Mouse (Mus musculus): Measurements from ENCODE around the gene Amer2.

Gene Amer2

GRCm38 (mm10) chr14:60386591-60387501 lies 13.8 kb downstream of the Amer2 start:
- in situ Hi-C loops (cut with MboI, MseI) = no loop called here

GRCm38 (mm10) chr14:60388332-60388731 lies 15.3 kb downstream of the Amer2 start:
- in situ Hi-C loops (cut with MboI, MseI) = no loop called here

DNA sequence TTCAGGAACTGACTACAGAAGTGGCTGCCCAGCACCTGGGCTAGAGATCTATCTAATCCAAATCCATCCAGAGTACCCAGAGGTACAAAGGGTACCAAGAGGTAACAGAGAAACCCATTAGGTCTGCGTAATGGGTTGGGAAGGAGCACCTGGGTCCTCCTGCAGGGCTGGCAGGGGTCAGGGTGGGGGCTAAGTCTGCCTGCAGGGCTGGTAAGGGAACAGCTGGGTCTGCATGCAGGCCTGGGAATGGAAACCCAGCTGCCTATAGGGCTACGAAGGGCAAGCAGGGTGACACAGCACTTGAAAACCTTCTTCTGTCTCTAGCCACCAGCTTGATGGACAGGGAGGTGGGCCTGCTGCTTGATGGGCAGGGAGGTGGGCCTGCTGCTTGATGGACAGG lies 19.1 kb downstream of the Amer2 start:
- in situ Hi-C loops (cut with MboI, MseI) = no loop called here

DNA sequence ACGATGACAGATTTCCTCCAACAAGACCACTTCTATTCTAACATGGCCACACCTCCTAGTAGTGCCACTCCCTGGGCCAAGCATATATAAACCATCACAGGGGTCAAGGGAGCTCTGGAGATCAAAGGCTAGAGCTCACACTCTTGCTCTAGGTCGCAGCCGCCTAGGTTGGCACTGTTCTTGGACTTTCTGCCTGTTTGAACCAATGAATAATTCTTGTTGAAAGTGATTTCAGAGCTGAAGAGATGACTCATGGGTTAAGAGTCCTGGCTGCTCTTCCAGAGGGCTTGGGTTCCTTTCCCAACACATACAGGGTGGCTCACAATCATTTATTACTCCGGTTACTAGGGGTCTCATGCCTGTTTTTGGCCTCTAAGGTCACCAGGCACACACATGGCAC lies 24.3 kb downstream of the Amer2 start:
- in situ Hi-C loops (cut with MboI, MseI) = no loop called here

DNA sequence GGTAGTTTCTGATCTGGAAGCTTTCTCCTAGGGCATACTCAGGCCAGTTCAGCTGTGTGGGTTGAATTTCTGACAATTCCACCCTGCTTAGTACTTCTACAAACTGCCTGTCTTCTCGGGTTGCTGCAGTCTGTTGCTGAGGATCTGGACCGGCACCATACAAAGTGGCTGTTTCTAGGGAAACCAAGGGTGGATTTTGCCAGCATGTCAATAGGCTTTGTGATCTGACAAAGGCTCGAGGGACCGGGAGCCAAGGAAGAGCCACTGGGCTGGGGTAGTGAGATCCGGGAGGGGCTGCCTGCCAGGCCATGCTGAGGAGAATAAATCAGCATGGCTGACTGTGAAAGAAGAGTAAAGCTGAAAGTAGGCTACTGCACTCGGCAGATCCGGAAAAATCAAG lies 25.8 kb downstream of the Amer2 start:
- in situ Hi-C loops (cut with MboI, MseI) = no loop called here

GRCm38 (mm10) chr14:60403228-60403627 lies 30.2 kb downstream of the Amer2 start:
- in situ Hi-C loops (cut with MboI, MseI) = no loop called here

DNA sequence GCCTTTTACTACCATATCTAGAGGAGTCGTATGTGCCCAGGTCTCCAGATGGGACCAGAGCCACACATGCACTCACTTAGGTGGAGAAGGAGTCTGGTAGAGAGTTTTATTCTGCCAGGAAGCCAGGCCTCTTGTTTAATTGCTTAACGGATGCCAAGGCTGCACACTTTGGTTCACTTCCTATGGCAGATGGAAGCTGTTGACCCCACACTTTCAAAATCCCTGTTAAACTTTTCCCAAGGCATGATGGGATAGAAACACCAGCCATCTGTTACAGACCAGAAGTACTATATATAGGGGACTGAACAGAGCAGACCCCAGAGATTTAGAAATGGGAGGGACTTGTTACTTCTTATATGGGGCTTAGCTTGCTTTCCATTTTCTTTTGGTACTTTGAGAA lies 32.8 kb downstream of the Amer2 start:
- in situ Hi-C loops (cut with MboI, MseI) = no loop called here

DNA sequence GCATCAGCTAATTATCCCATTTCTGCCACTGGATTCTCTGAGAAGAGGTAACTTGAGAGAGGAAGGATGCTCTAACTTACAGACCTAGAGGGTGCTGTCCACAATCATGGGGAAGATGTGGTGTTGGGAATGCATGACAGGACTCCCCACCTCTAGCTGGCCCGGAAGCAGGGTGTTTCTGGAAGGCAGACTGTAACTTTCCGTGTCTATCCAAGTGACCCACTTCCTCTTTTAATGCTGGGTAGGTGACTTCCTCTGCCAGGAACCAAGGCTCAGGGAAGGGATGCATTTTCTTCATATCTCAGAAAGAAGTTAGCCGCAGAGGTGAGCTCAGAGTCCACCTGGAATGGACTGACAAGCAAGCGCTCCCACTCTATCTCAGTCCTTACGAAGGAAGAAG lies 33.5 kb downstream of the Amer2 start:
- in situ Hi-C loops (cut with MboI, MseI) = no loop called here

GRCm38 (mm10) chr14:60407319-60407718 lies 34.3 kb downstream of the Amer2 start:
- in situ Hi-C loops (cut with MboI, MseI) = no loop called here

- in situ Hi-C loops (cut with MboI, MseI) = no loop called here
Measured at GRCm38 (mm10) chr14:60409702-60410491, 36.8 kb downstream of the Amer2 start.

- in situ Hi-C loops (cut with MboI, MseI) = no loop called here
Measured at GRCm38 (mm10) chr14:60411229-60411628, 38.2 kb downstream of the Amer2 start.

GRCm38 (mm10) chr14:60414691-60415090 lies 41.6 kb downstream of the Amer2 start:
- in situ Hi-C loops (cut with MboI, MseI) = no loop called here

GRCm38 (mm10) chr14:60417924-60418323 lies 44.9 kb downstream of the Amer2 start:
- in situ Hi-C loops (cut with MboI, MseI) = no loop called here

- in situ Hi-C loops (cut with MboI, MseI) = no loop called here
Measured at GRCm38 (mm10) chr14:60422920-60423319, 49.9 kb downstream of the Amer2 start.

- in situ Hi-C loops (cut with MboI, MseI) = no loop called here
Measured at GRCm38 (mm10) chr14:60424174-60424573, 51.1 kb downstream of the Amer2 start.

DNA sequence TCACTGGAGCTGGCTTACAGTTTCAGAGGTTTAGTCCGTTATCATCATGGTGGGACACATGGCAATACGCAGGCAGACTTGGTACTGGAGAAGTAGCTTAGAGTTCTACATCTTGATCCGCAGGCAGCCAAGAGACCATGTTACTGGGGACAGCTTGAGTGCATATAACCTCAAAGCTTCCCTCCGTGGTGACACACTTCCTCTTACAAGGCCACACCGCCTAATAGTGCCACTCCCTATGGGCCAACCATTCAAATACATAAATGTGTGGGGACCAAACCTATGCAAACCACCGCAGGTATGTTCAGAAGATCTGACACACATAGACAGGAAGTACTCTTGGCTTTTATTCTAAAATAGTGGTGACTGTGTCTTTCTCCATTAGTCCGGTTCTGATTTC lies 52.5 kb downstream of the Amer2 start:
- in situ Hi-C loops (cut with MboI, MseI) = no loop called here

- in situ Hi-C loops (cut with MboI, MseI) = no loop called here
Measured at GRCm38 (mm10) chr14:60427896-60428295, 54.8 kb downstream of the Amer2 start.

GRCm38 (mm10) chr14:60429513-60429912 lies 56.5 kb downstream of the Amer2 start:
- in situ Hi-C loops (cut with MboI, MseI) = no loop called here

DNA sequence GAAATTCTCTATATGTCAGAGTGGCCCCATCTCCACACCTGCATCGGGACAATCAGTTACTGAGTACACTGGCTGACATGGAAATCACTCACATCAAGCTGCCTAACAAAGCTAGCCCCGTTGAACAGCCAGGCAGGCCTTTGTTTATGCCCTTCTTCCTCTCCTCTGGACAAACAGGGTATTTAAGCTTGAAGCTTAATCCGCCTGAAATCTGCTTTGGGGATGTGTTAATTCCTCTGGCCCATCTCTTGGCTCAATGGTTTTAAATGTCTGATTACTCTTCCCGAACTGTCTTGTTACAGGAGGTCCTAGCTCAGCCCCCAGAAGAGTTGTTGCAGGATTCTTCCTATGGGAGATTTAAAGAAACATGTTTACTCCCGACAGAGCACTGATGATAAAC lies 58.5 kb downstream of the Amer2 start:
- in situ Hi-C loops (cut with MboI, MseI) = no loop called here

- in situ Hi-C loops (cut with MboI, MseI) = no loop called here
Measured at GRCm38 (mm10) chr14:60432136-60432535, 59.1 kb downstream of the Amer2 start.

GRCm38 (mm10) chr14:60435515-60435914 lies 62.5 kb downstream of the Amer2 start:
- in situ Hi-C loops (cut with MboI, MseI) = no loop called here

DNA sequence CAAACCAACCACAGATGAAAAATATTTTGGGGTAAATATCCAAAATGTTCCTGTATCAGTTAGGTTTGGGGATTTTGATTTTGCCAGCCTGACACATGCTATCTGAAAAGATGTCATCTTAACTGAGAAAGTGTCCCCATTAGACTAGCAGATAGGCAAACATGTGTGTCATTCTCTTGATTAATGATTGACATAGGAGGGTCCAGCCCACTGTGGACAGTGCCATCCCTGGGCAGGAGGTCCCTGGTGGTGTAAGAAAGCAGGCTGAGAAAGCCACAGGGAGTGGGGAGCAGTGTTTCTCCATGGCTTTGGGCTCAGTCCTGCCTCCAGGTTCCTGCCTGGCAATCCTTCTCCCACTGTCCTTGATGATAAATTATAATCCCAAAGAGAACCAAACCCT lies 63.3 kb downstream of the Amer2 start:
- in situ Hi-C loops (cut with MboI, MseI) = no loop called here

Measured in T-helper 1 cell (primary cell).